Mouse (Mus musculus) C2C12 (cell line): Measurements from ENCODE around the gene Arnt2. TPM values are rescaled to one million over a fixed set of nuclear protein-coding genes. Genes with fewer than 3 reads are reported as not detected.

Experiments
- H3K27me3 ChIP-seq: one replicate; pipeline ENCODE4 v1.6.1; 2011; ENCODE audit not compliant: control insufficient read depth, insufficient read depth, insufficient read length
- H3K36me3 ChIP-seq: one replicate; pipeline ENCODE4 v1.6.1; 2011; ENCODE audit not compliant: control insufficient read depth, insufficient read depth
- H3K4me3 ChIP-seq: one replicate; pipeline ENCODE4 v1.5.1; 2011; ENCODE audit warnings: mild to moderate bottlenecking, control low read depth; ENCODE audit not compliant: poor library complexity, insufficient read depth, severe bottlenecking
- H3K79me2 ChIP-seq: one replicate; pipeline ENCODE4 v1.6.1; 2011; ENCODE audit not compliant: control insufficient read depth, insufficient read depth
- H3K79me3 ChIP-seq: one replicate; pipeline ENCODE4 v1.6.1; 2011; ENCODE audit warnings: low read depth, control low read depth
- H3ac ChIP-seq: one replicate; pipeline ENCODE3; 2011; ENCODE audit warnings: low read depth; ENCODE audit not compliant: control insufficient read depth, insufficient read length
- CEBPB ChIP-seq: IDR thresholded peaks from one replicate; pipeline ENCODE4 v1.6.1; 2011; ENCODE audit warnings: low read depth, mild to moderate bottlenecking, control low read depth, moderate library complexity
- CTCF ChIP-seq: IDR thresholded peaks from one replicate; pipeline ENCODE4 v1.5.1; 2011; ENCODE audit not compliant: control insufficient read depth, insufficient read depth, insufficient read length
- FOSL1 ChIP-seq: IDR thresholded peaks from one replicate; pipeline ENCODE4 v1.8.0; 2011; ENCODE audit warnings: mild to moderate bottlenecking, low read length; ENCODE audit not compliant: poor library complexity, insufficient read depth, severe bottlenecking
- MAX ChIP-seq: IDR thresholded peaks from one replicate; pipeline ENCODE4 v1.6.1; 2011; ENCODE audit warnings: mild to moderate bottlenecking, control low read depth
- MYOD1 ChIP-seq: IDR thresholded peaks from one replicate; pipeline ENCODE4 v1.6.1; 2011; ENCODE audit warnings: low read depth; ENCODE audit not compliant: control insufficient read depth, insufficient read length
- MYOG ChIP-seq: IDR thresholded peaks from one replicate; pipeline ENCODE4 v1.6.1; 2011; ENCODE audit not compliant: control insufficient read depth, insufficient read length; ENCODE audit errors: extremely low read depth
- USF1 ChIP-seq: IDR thresholded peaks from one replicate; pipeline ENCODE4 v1.6.1; 2011; ENCODE audit warnings: low read depth, mild to moderate bottlenecking, control low read depth, moderate library complexity
- polyA plus RNA-seq: library from polyadenylated mRNA; unstranded; fragments of >200 nt; fragmentation: generic; extraction: Trizol; gene quantifications from one replicate; pipeline ENCODE4 v1.2.1, GENCODE M21; 2012; ENCODE audit warnings: missing spikeins

Gene Arnt2
- polyA plus RNA-seq, 1 experiment: 3.6 TPM

GRCm38 (mm10) chr7:84329174-84329583 lies 80.8 kb downstream of the Arnt2 start:
- Histone ChIP-seq H3ac (no peak overlapping the region), H3K36me3 (no peaks in the 10 kb centered on the region), H3K79me2 (no peaks in the 10 kb centered on the region), H3K27me3 (no peaks in the 10 kb centered on the region), H3K4me3 (no peak overlapping the region), H3K79me3 (no peaks in the 10 kb centered on the region)
- no peak for TF ChIP-seq MYOG
- TF ChIP-seq MYOD1: no peak
- TF ChIP-seq CTCF: no peak
- no peak for TF ChIP-seq USF1
- no peak for TF ChIP-seq CEBPB
- no peak for TF ChIP-seq FOSL1
- no peak for TF ChIP-seq MAX

DNA sequence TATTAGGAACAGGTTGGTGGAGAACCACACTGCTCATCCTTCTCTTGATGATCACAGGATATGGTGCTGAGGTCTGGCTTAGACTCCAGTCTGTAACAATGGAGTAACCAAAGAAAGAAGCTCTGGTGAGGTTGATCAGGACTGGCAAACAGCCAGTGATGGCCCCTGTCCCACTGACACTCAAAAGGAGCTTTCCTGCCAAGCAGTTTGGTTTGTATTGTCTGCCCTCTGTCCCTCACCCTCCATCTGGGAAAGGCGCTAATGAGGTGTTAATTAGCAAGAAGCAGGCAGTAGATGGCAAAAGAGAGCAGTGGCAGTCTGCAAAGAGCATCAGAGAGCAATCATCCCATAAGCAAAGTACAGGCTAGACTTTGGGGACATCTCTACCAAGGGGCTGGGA lies 81.2 kb downstream of the Arnt2 start:
- H3K4me3 ChIP-seq: no peak overlapping the region
- no peaks in the 10 kb centered on the region for H3K36me3 ChIP-seq
- TF ChIP-seq MAX (no peak), CTCF (no peak), USF1 (no peak), CEBPB (no peak), MYOG (no peak), MYOD1 (no peak), FOSL1 (no peak)
- no peaks in the 10 kb centered on the region for H3K27me3 ChIP-seq
- no peaks in the 10 kb centered on the region for H3K79me3 ChIP-seq
- H3ac ChIP-seq: no peak overlapping the region
- H3K79me2 ChIP-seq: no peaks in the 10 kb centered on the region

- TF ChIP-seq MYOG (no peak), FOSL1 (no peak), CTCF (no peak), MYOD1 (no peak), CEBPB (no peak), USF1 (no peak), MAX (no peak)
- H3K79me2 ChIP-seq: no peaks in the 10 kb centered on the region
- no peaks in the 10 kb centered on the region for H3K36me3 ChIP-seq
- H3K27me3 ChIP-seq: no peaks in the 10 kb centered on the region
- no peaks in the 10 kb centered on the region for H3K79me3 ChIP-seq
- H3K4me3 ChIP-seq: no peak overlapping the region
- H3ac ChIP-seq: no peak overlapping the region
Observed at GRCm38 (mm10) chr7:84325570-84326328, 84.2 kb downstream of the Arnt2 start.

DNA sequence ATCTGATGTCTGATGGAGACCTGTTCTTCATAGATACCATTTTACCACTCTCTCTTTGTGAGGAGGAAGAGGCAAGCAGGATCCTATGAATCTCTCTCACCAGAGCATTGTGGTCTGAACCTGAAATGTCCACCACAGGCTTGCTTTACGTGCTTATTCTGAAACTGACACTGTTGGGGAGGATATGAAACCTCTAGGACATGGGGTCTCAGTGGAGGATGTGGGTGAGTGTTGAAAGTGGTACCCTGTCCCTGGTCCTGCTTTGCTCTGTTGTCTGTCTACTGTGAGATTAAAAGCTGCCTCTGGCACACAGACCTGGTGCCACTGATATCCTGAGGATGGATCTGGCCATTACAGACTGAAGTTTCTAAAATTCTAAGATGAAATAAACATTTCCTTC lies 88.4 kb downstream of the Arnt2 start:
- H3K36me3 ChIP-seq: no peaks in the 10 kb centered on the region
- no peak for TF ChIP-seq FOSL1
- TF ChIP-seq CTCF: no peak
- no peak for TF ChIP-seq MYOD1
- TF ChIP-seq MAX: no peak
- H3K79me3 ChIP-seq: no peaks in the 10 kb centered on the region
- H3K4me3 ChIP-seq: no peak overlapping the region
- no peaks in the 10 kb centered on the region for H3K27me3 ChIP-seq
- no peaks in the 10 kb centered on the region for H3K79me2 ChIP-seq
- no peak overlapping the region for H3ac ChIP-seq

DNA sequence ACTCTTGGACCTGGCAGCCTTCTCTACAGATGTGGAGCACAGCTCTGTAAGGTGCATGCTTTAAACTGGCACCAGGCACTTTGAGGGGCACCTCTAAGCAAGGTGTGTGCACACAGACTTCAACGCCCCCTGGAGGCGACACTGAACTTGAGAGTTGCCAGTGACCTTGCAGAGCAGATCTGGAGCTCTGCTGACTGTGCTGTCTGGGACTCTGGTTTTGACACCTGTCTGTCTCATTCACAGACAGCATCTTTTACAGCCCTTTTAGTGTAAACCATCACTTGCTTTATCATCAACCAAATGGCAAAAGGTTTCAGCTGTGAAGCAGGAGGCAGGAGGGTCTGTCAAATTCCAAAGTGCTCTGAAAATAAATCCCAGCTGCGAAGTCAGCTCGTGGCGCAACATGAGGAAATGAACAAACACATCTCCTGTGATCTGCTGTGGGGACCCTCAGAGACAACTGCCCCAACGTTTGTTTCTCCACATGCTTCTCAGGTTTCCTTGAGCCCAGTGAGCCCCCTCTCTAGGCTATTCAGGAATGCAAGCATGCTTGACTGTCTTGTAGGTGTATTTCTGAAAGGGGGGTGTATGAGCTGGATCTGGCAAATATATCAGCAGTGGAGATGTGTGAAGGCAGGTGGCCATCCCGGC lies 94.5 kb downstream of the Arnt2 start:
- Histone ChIP-seq H3K27me3 (no peaks in the 10 kb centered on the region), H3K79me3 (no peaks in the 10 kb centered on the region), H3K36me3 (no peaks in the 10 kb centered on the region), H3ac (no peak overlapping the region), H3K4me3 (no peak overlapping the region), H3K79me2 (no peaks in the 10 kb centered on the region)
- TF ChIP-seq MYOD1: no peak
- TF ChIP-seq MYOG: no peak

DNA sequence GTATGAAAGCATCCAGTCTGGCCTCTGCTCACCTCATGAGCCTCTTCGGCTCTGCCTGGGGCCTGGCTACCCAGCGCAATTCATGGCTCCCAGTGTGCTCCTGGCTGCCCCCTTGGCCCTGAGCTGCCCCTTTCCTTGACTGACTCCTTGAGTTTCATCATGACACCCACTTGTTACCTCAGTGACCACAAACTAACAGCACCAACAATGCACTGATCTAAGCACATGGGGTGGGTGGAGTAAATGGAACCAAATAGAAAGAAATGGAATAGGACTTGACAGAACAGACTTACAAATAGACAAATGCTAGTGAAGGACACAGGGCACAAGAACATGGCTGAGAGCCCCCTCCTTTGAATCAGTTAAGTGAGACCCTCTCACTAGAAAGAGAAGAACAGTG lies 95.2 kb downstream of the Arnt2 start:
- no peaks in the 10 kb centered on the region for H3K36me3 ChIP-seq
- H3K4me3 ChIP-seq: no peak overlapping the region
- TF ChIP-seq MYOD1: no peak
- no peak for TF ChIP-seq MYOG
- no peak for TF ChIP-seq MAX
- no peak for TF ChIP-seq FOSL1
- TF ChIP-seq USF1: no peak
- H3K27me3 ChIP-seq: no peaks in the 10 kb centered on the region
- no peak overlapping the region for H3ac ChIP-seq
- H3K79me2 ChIP-seq: no peaks in the 10 kb centered on the region
- H3K79me3 ChIP-seq: no peaks in the 10 kb centered on the region
